Mouse (Mus musculus): ENCODE measurements around the gene Rab9.
"Not testable (repeated sequence)": the region's sequence is repeated elsewhere in the genome, so short reads cannot be mapped to it uniquely, and the experiment has no call there.

Gene Rab9

DNA sequence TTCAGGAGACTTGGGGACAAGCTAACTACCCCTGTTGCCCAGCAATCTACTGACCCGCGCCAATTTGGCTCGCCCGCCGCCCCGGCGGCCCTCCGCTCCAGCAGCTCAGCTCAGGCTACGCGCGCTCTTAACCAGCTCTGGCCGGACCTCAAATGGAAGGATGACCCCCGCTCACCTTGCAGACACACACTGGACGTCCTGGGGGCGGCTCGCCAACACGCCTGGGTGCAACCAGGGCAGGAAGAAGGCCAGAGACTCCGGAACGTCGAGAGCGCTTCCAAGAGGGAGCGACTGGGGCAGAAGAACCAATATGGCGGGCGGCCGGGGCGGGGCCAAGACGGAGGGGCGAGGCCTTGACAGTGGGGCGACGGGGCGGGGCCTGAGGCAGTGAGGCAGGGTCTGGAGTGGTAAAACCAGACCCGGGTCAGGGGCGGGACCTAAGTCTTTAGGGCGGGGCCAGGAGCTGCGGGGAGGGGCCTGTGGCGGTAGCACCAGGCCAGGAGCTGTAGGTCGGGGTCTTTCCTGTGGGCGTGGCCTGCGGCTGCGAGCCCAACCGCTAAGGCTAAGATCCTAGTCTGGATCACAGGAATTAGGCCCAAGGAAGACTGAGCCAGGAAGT is at the start of gene Rab9:
Rab9 (minus strand) TSS at position 503 of the 619 bp plus-strand sequence.
- DNase-seq (ENCODE audit: low spot score in 2 of 2): peak; percentile 92

GRCm38 (mm10) chrX:166528126-166528525 is 48.5 kb upstream of the Rab9 start:
- no peak for DNase-seq (ENCODE audit: low spot score in 2 of 2)

GRCm38 (mm10) chrX:166525637-166526315 is 46.1 kb upstream of the Rab9 start:
- DNase-seq (ENCODE audit: low spot score in 2 of 2): no peak

GRCm38 (mm10) chrX:166520782-166521181 is 41.1 kb upstream of the Rab9 start:
- DNase-seq (ENCODE audit: low spot score in 2 of 2): no peak

GRCm38 (mm10) chrX:166518345-166518744 is 38.7 kb upstream of the Rab9 start, which contains the start of gene Tceanc:
TSS of gene Tceanc (minus strand) at chrX:166518567.
- no peak for DNase-seq (ENCODE audit: low spot score in 2 of 2)

- no peak for DNase-seq (ENCODE audit: low spot score in 2 of 2)
Measured at GRCm38 (mm10) chrX:166516631-166517030, 37.0 kb upstream of the Rab9 start.

GRCm38 (mm10) chrX:166515923-166516322 is 36.3 kb upstream of the Rab9 start:
- no peak for DNase-seq (ENCODE audit: low spot score in 2 of 2)

GRCm38 (mm10) chrX:166514035-166514434 is 34.4 kb upstream of the Rab9 start:
- not testable (repeated sequence) for DNase-seq (ENCODE audit: low spot score in 2 of 2)

DNA sequence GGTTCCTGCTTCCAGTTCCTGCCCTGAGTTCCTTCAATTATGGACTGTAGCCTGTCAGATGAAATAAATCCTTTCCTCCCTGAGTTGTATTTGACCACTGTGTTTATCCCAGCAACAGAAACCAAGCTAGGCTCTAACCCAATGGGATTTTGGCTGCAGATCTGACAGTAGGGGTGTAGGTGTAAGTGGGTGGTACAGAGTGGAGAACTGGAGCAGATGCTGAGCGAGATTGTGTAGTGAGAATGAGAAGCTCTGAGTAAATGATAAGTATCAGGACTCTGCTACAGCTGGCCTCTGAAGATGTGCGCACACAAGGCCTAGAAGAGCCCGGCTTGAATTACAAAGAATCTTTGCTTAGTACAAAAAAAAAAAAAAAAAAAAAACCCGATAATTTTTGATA is 32.4 kb upstream of the Rab9 start:
- DNase-seq (ENCODE audit: low spot score in 2 of 2): no peak

DNA sequence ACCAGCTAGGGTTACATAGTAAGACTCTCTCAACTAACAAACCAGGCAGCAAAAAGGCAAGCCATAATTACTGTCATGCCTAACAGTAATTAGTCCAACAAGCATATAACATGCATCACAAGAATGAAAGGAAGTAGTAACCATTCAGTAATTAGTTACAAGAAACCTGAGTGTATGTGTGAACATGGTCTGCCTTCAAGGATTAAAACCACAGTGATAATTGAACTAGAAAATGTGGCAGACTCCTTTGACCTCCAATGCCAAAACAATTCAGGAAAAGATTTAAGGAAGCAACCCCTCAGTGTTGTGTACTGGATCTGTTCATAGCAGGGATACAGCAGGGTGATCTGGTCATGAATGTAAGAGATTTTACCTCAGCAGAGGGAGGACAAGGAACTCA is 31.4 kb upstream of the Rab9 start:
- DNase-seq (ENCODE audit: low spot score in 2 of 2): no peak

GRCm38 (mm10) chrX:166509761-166510738 is 30.4 kb upstream of the Rab9 start:
- peak; percentile 95 to 96 for DNase-seq (ENCODE audit: low spot score in 2 of 2)

DNA sequence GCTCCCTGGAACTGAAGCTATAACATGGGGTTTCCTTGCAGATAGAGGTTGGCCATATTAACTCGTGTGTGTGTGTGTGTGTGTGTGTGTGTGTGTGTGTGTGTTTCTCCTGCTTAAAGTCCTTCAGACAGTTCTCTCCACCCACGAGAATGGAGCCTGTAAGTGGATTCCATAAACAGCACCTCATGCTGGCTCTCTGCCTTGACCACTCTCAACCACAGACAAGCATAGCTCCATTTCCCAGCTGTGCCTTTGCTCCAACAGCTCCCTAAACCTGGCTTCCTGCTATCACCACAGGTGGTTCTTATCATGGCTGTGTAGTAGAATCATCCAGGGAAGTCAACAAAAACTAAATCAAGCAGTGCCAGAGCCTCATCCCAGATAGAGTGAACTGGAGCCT is 24.8 kb upstream of the Rab9 start:
- DNase-seq (ENCODE audit: low spot score in 2 of 2): no peak

GRCm38 (mm10) chrX:166499496-166500190 is 20.0 kb upstream of the Rab9 start:
- no peak for DNase-seq (ENCODE audit: low spot score in 2 of 2)

DNA sequence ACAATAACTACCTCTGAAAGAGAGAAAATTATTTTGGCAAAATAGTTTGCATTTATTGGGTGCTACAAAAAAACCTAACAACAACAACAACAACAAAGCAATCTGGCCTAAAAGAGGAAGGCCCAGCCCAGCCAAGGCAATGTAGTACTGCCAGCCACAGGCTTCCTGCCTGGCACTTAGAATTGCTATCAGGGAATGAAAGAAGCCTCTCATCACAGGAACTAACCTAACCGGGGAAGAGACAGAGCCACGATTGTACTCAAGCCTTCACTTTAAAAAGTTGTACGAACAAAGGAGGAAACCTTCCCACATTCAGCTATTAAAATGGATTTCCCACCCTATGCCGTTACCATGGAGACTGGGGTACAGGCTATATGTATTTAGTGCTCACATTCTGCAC is 18.1 kb upstream of the Rab9 start:
- peak; percentile 31 to 39 for DNase-seq (ENCODE audit: low spot score in 2 of 2)

DNA sequence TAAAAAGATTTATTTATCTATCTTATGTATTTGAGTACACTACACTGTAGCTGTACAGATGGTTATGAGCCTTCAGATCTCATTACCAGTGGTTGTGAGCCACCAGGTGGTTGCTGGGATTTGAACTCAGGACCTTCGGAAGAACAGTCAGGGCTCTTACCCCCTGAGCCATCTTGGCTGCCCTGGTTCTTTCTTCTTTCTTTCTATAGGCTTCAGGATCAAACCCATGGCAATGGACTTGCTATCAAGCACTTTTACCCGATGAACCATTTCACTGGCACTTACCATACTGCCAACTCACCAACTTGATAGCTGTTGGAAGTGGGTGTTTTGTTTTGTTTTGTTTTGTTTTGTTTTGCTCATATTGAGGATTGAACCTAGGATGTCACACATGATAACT is 15.4 kb upstream of the Rab9 start:
- no peak for DNase-seq (ENCODE audit: low spot score in 2 of 2)

GRCm38 (mm10) chrX:166478631-166479364 is 869 bp downstream of the Rab9 start:
- peak; percentile 22 for DNase-seq (ENCODE audit: low spot score in 2 of 2)

GRCm38 (mm10) chrX:166477393-166477792 is 2.3 kb downstream of the Rab9 start:
- DNase-seq (ENCODE audit: low spot score in 2 of 2): no peak

- no peak for DNase-seq (ENCODE audit: low spot score in 2 of 2)
Measured at GRCm38 (mm10) chrX:166472612-166473011, 7.1 kb downstream of the Rab9 start.

DNA sequence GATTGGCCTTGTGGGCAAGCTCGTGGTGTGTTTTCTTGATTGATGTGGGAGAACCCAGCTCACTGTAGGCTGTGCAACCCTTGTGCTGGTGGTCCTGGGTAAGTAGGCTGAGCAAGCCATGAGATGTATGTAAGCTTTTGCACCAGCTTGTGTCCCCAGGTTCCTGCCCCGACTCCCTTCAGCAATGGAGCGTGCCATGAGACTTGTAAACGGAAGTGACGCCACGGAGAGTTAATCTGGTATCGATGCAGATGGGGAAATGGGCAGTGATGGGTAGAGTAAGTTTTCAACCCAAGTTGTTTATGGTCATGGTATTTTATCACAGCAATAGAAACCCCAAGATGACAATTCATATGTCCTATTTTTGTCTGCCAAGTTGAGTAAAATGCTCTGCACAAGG is 11.3 kb downstream of the Rab9 start:
- no peak for DNase-seq (ENCODE audit: low spot score in 2 of 2)

- DNase-seq (ENCODE audit: low spot score in 2 of 2): no peak
Measured at GRCm38 (mm10) chrX:166455525-166455924, 24.1 kb downstream of the Rab9 start.

GRCm38 (mm10) chrX:166454331-166454730 is 25.3 kb downstream of the Rab9 start:
- no peak for DNase-seq (ENCODE audit: low spot score in 2 of 2)
